Mouse (Mus musculus): ENCODE data around the gene Tmie.

GRCm38 (mm10) chr9:110849162-110849561 lies 30.8 kb downstream of the Tmie start:
- no peak for TF ChIP-seq CTCF (IDR thresholded peaks at IDR 0.05; ENCODE audit: insufficient read depth, low read length)
- TF ChIP-seq POLR2A (IDR thresholded peaks at IDR 0.05; ENCODE audit: borderline replicate concordance, extremely low read depth, low read depth, low read length): no peak

Data from lung, adult 2 months (tissue).